Mouse (Mus musculus): Measurements from ENCODE around the gene Spata3.
"Not testable (repeated sequence)": the region's sequence is repeated elsewhere in the genome, so short reads cannot be mapped to it uniquely, and the experiment has no call there.

DNA sequence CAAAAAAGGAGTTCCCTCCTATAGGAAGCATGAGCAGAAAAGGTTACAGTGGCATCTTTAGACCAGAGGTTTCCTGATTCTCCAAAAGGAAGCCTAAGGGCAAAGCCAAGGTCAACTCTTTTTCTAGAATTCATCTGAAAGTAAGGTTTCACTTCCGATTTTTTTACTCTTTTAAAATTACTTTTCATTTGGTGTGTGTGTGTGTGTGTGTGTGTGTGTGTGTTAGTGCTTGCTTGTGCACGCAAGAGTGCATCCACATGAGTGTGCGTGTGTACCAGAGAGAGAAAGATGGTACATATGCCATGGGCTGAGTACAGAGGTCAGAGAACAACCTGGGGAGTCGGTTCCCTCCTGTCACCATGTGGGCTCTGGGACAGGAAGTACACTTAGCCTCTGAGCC, 27.7 kb upstream of the Spata3 start:
- not testable (repeated sequence) for TF ChIP-seq CTCF (IDR thresholded peaks at IDR 0.05; ENCODE audit: control insufficient read depth, insufficient read depth, low read length); POLR2A (IDR thresholded peaks at IDR 0.05; ENCODE audit: borderline replicate concordance, control insufficient read depth, low read depth, low read length)

Data from bone marrow, adult 2 months (tissue).